Mouse (Mus musculus): ENCODE results near the gene Noc2l. TPM values are rescaled to one million over a fixed set of nuclear protein-coding genes. Genes with fewer than 3 reads are reported as not detected.

The Noc2l gene
- total RNA-seq, 2 experiments from 2014 or later: 66.1 to 66.9 TPM

- no peak for DNase-seq (ENCODE audit: low spot score in 2 of 2)
- intact Hi-C loops (cut with DNase I): no loop called here
These were observed 22.7 kb upstream of the Noc2l start for GRCm38 (mm10) chr4:156213134-156213533.

GRCm38 (mm10) chr4:156215649-156216048 is 20.2 kb upstream of the Noc2l start, which contains the start of gene Perm1:
Perm1 (plus strand) TSS chr4:156215868.
- intact Hi-C loops (cut with DNase I): no loop called here
- no peak for DNase-seq (ENCODE audit: low spot score in 2 of 2)

- no peak for DNase-seq (ENCODE audit: low spot score in 2 of 2)
- intact Hi-C loops (cut with DNase I): no loop called here
These were observed 19.6 kb upstream of the Noc2l start for GRCm38 (mm10) chr4:156216196-156216595.

GRCm38 (mm10) chr4:156217022-156217669 is 18.7 kb upstream of the Noc2l start:
- no peak for DNase-seq (ENCODE audit: low spot score in 2 of 2)
- intact Hi-C loops (cut with DNase I): no loop called here

- intact Hi-C loops (cut with DNase I): no loop called here
- no peak for DNase-seq (ENCODE audit: low spot score in 2 of 2)
These were observed 18.0 kb upstream of the Noc2l start for GRCm38 (mm10) chr4:156217838-156218237.

- no peak for DNase-seq (ENCODE audit: low spot score in 2 of 2)
- intact Hi-C loops (cut with DNase I): no loop called here
These were observed 15.9 kb upstream of the Noc2l start for GRCm38 (mm10) chr4:156219936-156220335.

- intact Hi-C loops (cut with DNase I): no loop called here
- DNase-seq (ENCODE audit: low spot score in 2 of 2): no peak
These were observed 11.5 kb upstream of the Noc2l start for GRCm38 (mm10) chr4:156224276-156224675.

GRCm38 (mm10) chr4:156227752-156228392 is 7.9 kb upstream of the Noc2l start:
- intact Hi-C loops (cut with DNase I): loop anchor here (2.0 kb wide), 1 partner anchor 23 kb away; no protein-coding TSS in a partner anchor
- DNase-seq (ENCODE audit: low spot score in 2 of 2): no peak

- intact Hi-C loops (cut with DNase I): loop anchor here (2.0 kb wide), 1 partner anchor 24 kb away; no protein-coding TSS in a partner anchor
- peak in 1 of 2 experiments; percentile 78 for DNase-seq (ENCODE audit: low spot score in 2 of 2)
These were observed 7.3 kb upstream of the Noc2l start for GRCm38 (mm10) chr4:156228393-156229024.

- intact Hi-C loops (cut with DNase I): no loop called here
These were observed 1.7 kb upstream of the Noc2l start for GRCm38 (mm10) chr4:156234021-156234501.

GRCm38 (mm10) chr4:156234701-156235213 is 1.1 kb upstream of the Noc2l start, which contains the start of gene Plekhn1:
Plekhn1 (minus strand) TSS chr4:156234857.
- peak; percentile 75 to 79 for DNase-seq (ENCODE audit: low spot score in 2 of 2)
- intact Hi-C loops (cut with DNase I): no loop called here

More at GRCm38 (mm10) chr4:156234021-156234501, 1.7 kb upstream of the Noc2l start:
- DNase-seq (ENCODE audit: low spot score in 2 of 2): no peak

- intact Hi-C loops (cut with DNase I): no loop called here
- no peak for DNase-seq (ENCODE audit: low spot score in 2 of 2)
These were observed 445 bp upstream of the Noc2l start for GRCm38 (mm10) chr4:156235360-156235770.

- intact Hi-C loops (cut with DNase I): no loop called here
These were observed 1.0 kb downstream of the Noc2l start for GRCm38 (mm10) chr4:156236651-156237447.

GRCm38 (mm10) chr4:156249567-156249966 is 13.8 kb downstream of the Noc2l start:
- no peak for DNase-seq (ENCODE audit: low spot score in 2 of 2)
- intact Hi-C loops (cut with DNase I): no loop called here

More at GRCm38 (mm10) chr4:156236651-156237447, 1.0 kb downstream of the Noc2l start:
- DNase-seq (ENCODE audit: low spot score in 2 of 2): no peak

- DNase-seq (ENCODE audit: low spot score in 2 of 2): no peak
- intact Hi-C loops (cut with DNase I): no loop called here
These were observed 15.3 kb downstream of the Noc2l start for GRCm38 (mm10) chr4:156251081-156251480.

GRCm38 (mm10) chr4:156252140-156252539 is 16.3 kb downstream of the Noc2l start:
- DNase-seq (ENCODE audit: low spot score in 2 of 2): no peak
- intact Hi-C loops (cut with DNase I): no loop called here

- intact Hi-C loops (cut with DNase I): no loop called here
- no peak for DNase-seq (ENCODE audit: low spot score in 2 of 2)
These were observed 16.8 kb downstream of the Noc2l start for GRCm38 (mm10) chr4:156252619-156253018.

GRCm38 (mm10) chr4:156253043-156253442 is 17.2 kb downstream of the Noc2l start:
- no peak for DNase-seq (ENCODE audit: low spot score in 2 of 2)
- intact Hi-C loops (cut with DNase I): no loop called here

GRCm38 (mm10) chr4:156254361-156255077 is 18.7 kb downstream of the Noc2l start:
- intact Hi-C loops (cut with DNase I): no loop called here

More at GRCm38 (mm10) chr4:156254361-156255077, 18.7 kb downstream of the Noc2l start:
- DNase-seq (ENCODE audit: low spot score in 2 of 2): no peak

Measured in left cerebral cortex, postnatal 25 days (tissue).